Mouse (Mus musculus): Measurements from ENCODE around the gene Wasf3. TPM values are rescaled to one million over a fixed set of nuclear protein-coding genes. Genes with fewer than 3 reads are reported as not detected.

The Wasf3 gene
- 0.45 and 0.50 TPM in 2 replicates for polyA plus RNA-seq (2015; fragmentation: Nextera tagmentation; extraction: Ambion mirVana)

DNA sequence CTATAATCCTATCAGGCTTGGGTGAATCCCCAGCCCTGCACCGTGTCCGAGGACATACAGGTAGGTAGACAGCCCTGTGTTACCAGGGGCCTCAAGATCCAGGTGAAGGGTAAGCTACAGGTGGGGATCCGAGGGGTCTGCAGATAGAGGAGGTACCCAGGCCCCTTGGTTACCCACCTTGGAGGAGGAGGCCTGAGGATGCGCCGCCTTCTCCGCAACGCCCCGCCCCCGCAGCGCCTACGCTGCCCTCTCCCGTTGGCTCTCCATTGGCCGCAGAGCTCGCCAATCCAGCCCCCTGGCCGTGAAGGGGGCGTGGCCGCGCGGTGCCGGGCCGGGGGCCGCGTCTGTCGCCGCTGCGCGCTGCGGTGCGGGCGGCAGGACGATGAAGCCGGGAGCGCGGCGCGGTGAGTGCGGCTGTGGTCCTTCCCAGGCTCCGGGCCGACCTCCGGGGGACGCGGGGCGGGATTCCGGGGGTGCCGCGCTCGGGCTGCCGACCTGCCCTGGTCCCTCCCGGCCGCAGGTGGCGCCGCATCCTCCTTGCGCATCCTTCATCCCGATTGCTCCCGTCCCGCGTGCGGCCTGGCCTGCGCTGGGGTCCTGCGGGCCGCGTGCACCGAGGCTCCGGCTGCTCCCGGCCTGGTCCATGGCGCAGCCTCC is at the start of gene Wasf3:
Gene Wasf3 (plus strand): TSS at position 51 of the 657 bp plus-strand sequence.
- Histone ChIP-seq H3K27me3 (ENCODE audit: control insufficient read depth, insufficient read depth, low read length) (no peaks in the 10 kb centered on the region), H3K27ac (replicated peaks) (no peak within 1 kb of the TSS), H3K4me3 (ENCODE audit: low read depth, low read length) (peak within 1 kb of the TSS; percentile 59), H3K4me1 (replicated peaks; ENCODE audit: control insufficient read depth, insufficient read depth) (no peaks in the 10 kb centered on the region), H3K36me3 (ENCODE audit: control insufficient read depth, insufficient read depth, low read length) (no peaks in the 10 kb centered on the region), H3K9ac (ENCODE audit: low read length) (peak within 1 kb of the TSS; percentile 59), H3K9me3 (ENCODE audit: control insufficient read depth, low read length) (no peaks in the 10 kb centered on the region), H3K4me2 (replicated peaks; ENCODE audit: low read depth) (peak within 1 kb of the TSS; percentile 64)
- DNase-seq (ENCODE audit: low spot score) (peak; percentile 66), ATAC-seq (ENCODE audit: low FRiP score, low TSS enrichment) (peak; percentile 92)
- WGBS: under 1% methylated on average over 52 of the region's 66 CpGs
- TF ChIP-seq CTCF (IDR thresholded peaks at IDR 0.05; ENCODE audit: low read depth) (peak; percentile 37), EP300 (optimal IDR thresholded peaks at IDR 0.05) (no peak)

- H3K4me1 ChIP-seq (replicated peaks; ENCODE audit: control insufficient read depth, insufficient read depth): no peaks in the 10 kb centered on the region
- H3K27me3 ChIP-seq (ENCODE audit: control insufficient read depth, insufficient read depth, low read length): no peaks in the 10 kb centered on the region
- peak; percentile 7 for DNase-seq (ENCODE audit: low spot score)
- no peak overlapping the region for H3K9ac ChIP-seq (ENCODE audit: low read length)
- no peak overlapping the region for H3K27ac ChIP-seq (replicated peaks)
- no peaks in the 10 kb centered on the region for H3K36me3 ChIP-seq (ENCODE audit: control insufficient read depth, insufficient read depth, low read length)
- no peak for TF ChIP-seq CTCF (IDR thresholded peaks at IDR 0.05; ENCODE audit: low read depth)
- TF ChIP-seq EP300 (optimal IDR thresholded peaks at IDR 0.05): no peak
- ATAC-seq (ENCODE audit: low FRiP score, low TSS enrichment): no peak
- 49% methylated on average over 9 of the region's 9 CpGs for WGBS
- H3K9me3 ChIP-seq (ENCODE audit: control insufficient read depth, low read length): no peaks in the 10 kb centered on the region
- no peak overlapping the region for H3K4me3 ChIP-seq (ENCODE audit: low read depth, low read length)
- H3K4me2 ChIP-seq (replicated peaks; ENCODE audit: low read depth): no peak overlapping the region
Measured at GRCm38 (mm10) chr5:146338064-146338463, 46.7 kb upstream of the Wasf3 start.

- 61% methylated on average over 4 of the region's 4 CpGs for WGBS
- Histone ChIP-seq H3K9me3 (ENCODE audit: control insufficient read depth, low read length) (no peaks in the 10 kb centered on the region), H3K36me3 (ENCODE audit: control insufficient read depth, insufficient read depth, low read length) (no peaks in the 10 kb centered on the region), H3K27ac (replicated peaks) (no peak overlapping the region), H3K9ac (ENCODE audit: low read length) (no peak overlapping the region), H3K4me1 (replicated peaks; ENCODE audit: control insufficient read depth, insufficient read depth) (no peaks in the 10 kb centered on the region), H3K27me3 (ENCODE audit: control insufficient read depth, insufficient read depth, low read length) (no peaks in the 10 kb centered on the region), H3K4me3 (ENCODE audit: low read depth, low read length) (no peak overlapping the region), H3K4me2 (replicated peaks; ENCODE audit: low read depth) (no peak overlapping the region)
- DNase-seq (ENCODE audit: low spot score): no peak
- no peak for ATAC-seq (ENCODE audit: low FRiP score, low TSS enrichment)
- TF ChIP-seq CTCF (IDR thresholded peaks at IDR 0.05; ENCODE audit: low read depth) (no peak), EP300 (optimal IDR thresholded peaks at IDR 0.05) (no peak)
Measured at GRCm38 (mm10) chr5:146340037-146340436, 44.7 kb upstream of the Wasf3 start.

- no peaks in the 10 kb centered on the region for H3K4me1 ChIP-seq (replicated peaks; ENCODE audit: control insufficient read depth, insufficient read depth)
- no peak for ATAC-seq (ENCODE audit: low FRiP score, low TSS enrichment)
- H3K27me3 ChIP-seq (ENCODE audit: control insufficient read depth, insufficient read depth, low read length): no peaks in the 10 kb centered on the region
- H3K9me3 ChIP-seq (ENCODE audit: control insufficient read depth, low read length): no peaks in the 10 kb centered on the region
- no peak overlapping the region for H3K9ac ChIP-seq (ENCODE audit: low read length)
- WGBS: 90% methylated on average over 12 of the region's 12 CpGs
- no peak overlapping the region for H3K27ac ChIP-seq (replicated peaks)
- TF ChIP-seq EP300 (optimal IDR thresholded peaks at IDR 0.05): no peak
- TF ChIP-seq CTCF (IDR thresholded peaks at IDR 0.05; ENCODE audit: low read depth): no peak
- H3K4me3 ChIP-seq (ENCODE audit: low read depth, low read length): no peak overlapping the region
- no peak overlapping the region for H3K4me2 ChIP-seq (replicated peaks; ENCODE audit: low read depth)
- no peak for DNase-seq (ENCODE audit: low spot score)
- H3K36me3 ChIP-seq (ENCODE audit: control insufficient read depth, insufficient read depth, low read length): no peaks in the 10 kb centered on the region
Measured at GRCm38 (mm10) chr5:146344911-146345686, 39.7 kb upstream of the Wasf3 start.

DNA sequence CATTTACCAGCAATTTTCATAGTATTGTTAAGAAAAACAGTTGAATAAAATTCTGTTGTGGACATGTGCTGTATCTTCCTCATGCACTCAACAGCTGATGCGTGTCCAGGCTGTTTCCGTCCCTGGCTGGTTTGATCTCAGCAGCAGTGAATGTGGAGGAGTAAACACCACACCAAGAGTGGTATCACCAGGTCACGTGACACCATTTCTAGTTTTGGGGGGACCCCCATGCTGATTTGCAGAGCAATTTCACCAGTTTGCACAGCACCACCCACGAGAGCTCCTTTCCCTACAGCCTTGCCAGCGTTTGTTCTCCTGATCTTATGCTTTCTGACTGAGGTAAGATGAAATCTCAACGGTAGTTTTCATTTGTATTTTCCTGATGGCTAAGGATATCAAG is 37.7 kb upstream of the Wasf3 start:
- no peaks in the 10 kb centered on the region for H3K4me1 ChIP-seq (replicated peaks; ENCODE audit: control insufficient read depth, insufficient read depth)
- H3K4me3 ChIP-seq (ENCODE audit: low read depth, low read length): no peak overlapping the region
- TF ChIP-seq EP300 (optimal IDR thresholded peaks at IDR 0.05): no peak
- no peak for TF ChIP-seq CTCF (IDR thresholded peaks at IDR 0.05; ENCODE audit: low read depth)
- no peak overlapping the region for H3K9ac ChIP-seq (ENCODE audit: low read length)
- WGBS: 77% methylated on average over 6 of the region's 6 CpGs
- no peak overlapping the region for H3K4me2 ChIP-seq (replicated peaks; ENCODE audit: low read depth)
- DNase-seq (ENCODE audit: low spot score) (no peak), ATAC-seq (ENCODE audit: low FRiP score, low TSS enrichment) (no peak)
- no peak overlapping the region for H3K27ac ChIP-seq (replicated peaks)
- H3K36me3 ChIP-seq (ENCODE audit: control insufficient read depth, insufficient read depth, low read length): no peaks in the 10 kb centered on the region
- H3K27me3 ChIP-seq (ENCODE audit: control insufficient read depth, insufficient read depth, low read length): no peaks in the 10 kb centered on the region
- H3K9me3 ChIP-seq (ENCODE audit: control insufficient read depth, low read length): no peaks in the 10 kb centered on the region

DNA sequence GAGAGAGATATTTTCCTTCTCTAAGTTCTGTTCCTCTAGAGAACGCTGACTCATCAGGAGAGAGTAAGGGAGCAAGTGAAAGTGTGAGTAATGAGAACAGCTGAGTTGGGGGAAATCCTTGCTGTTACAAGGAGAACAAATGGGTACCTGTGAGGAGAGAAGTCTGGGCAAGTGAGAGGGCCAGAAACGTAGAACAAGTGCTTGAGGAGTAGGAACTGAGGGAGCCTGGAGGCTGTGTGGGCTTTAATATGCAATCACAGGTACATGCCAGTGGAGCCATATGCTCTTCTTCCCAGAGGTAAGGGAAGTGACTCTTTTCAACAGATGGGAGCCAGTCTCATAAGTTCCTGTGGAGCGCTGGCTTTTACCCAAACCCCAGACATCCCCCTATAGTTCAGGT is 35.6 kb upstream of the Wasf3 start:
- no peaks in the 10 kb centered on the region for H3K9me3 ChIP-seq (ENCODE audit: control insufficient read depth, low read length)
- H3K27ac ChIP-seq (replicated peaks): no peak overlapping the region
- TF ChIP-seq EP300 (optimal IDR thresholded peaks at IDR 0.05) (no peak), CTCF (IDR thresholded peaks at IDR 0.05; ENCODE audit: low read depth) (no peak)
- H3K36me3 ChIP-seq (ENCODE audit: control insufficient read depth, insufficient read depth, low read length): no peaks in the 10 kb centered on the region
- H3K9ac ChIP-seq (ENCODE audit: low read length): no peak overlapping the region
- DNase-seq (ENCODE audit: low spot score) (no peak), ATAC-seq (ENCODE audit: low FRiP score, low TSS enrichment) (no peak)
- no peak overlapping the region for H3K4me3 ChIP-seq (ENCODE audit: low read depth, low read length)
- 67% methylated on average over 3 of the region's 3 CpGs for WGBS
- H3K4me1 ChIP-seq (replicated peaks; ENCODE audit: control insufficient read depth, insufficient read depth): no peaks in the 10 kb centered on the region
- no peaks in the 10 kb centered on the region for H3K27me3 ChIP-seq (ENCODE audit: control insufficient read depth, insufficient read depth, low read length)
- no peak overlapping the region for H3K4me2 ChIP-seq (replicated peaks; ENCODE audit: low read depth)

All from stomach, postnatal 0 days (tissue).